Mouse (Mus musculus): Measurements from ENCODE around the gene Mvd.
A peak's percentile ranks its signal among the peaks of the same experiment; 100 is the strongest.

DNA sequence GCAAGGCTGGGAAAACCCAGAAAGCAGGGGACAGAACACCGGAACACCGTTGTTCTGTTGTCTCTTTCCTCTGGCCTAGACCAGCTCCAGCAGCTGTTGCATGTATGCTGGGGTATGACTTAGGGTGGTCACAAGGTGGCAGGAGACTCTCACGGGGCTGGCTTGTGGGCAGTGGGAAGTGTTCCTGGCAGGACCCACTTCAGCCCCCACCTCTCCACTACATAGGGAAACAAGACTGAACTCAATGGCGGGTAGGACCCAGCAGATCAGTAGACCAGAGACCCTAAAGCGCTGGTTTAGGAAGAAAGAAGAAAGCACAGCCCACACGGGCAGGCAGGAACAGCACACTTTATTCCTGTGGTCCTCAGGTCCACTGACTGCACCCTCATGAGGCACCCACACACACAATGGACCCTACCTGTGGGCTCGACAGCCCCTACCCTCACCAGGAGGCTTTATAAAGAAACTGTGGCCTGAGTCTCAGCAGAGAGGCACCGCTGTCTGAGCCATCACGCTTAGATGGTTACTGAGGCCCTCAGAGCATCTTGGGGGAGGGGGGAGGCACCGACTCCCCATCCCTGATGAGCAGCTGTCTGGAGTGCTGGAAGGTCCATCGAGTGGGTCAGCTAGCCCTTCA lies 9.8 kb downstream of the Mvd start:
- TF ChIP-seq CTCF (IDR thresholded peaks at IDR 0.05; ENCODE audit: insufficient read depth, low read length) (peak; percentile 34; the same call in 1 of the 2 replicates), POLR2A (IDR thresholded peaks at IDR 0.05; ENCODE audit: borderline replicate concordance, extremely low read depth, low read depth, low read length) (no peak)
